Comparison of ENCODE assay signal across 9 mouse cellular contexts in genomic region chr5:151060476-151060875, GRCm38 (mm10).
A peak's percentile ranks its signal among the peaks of the same experiment; 100 is the strongest.
DNase-seq lines count a peak whose midpoint lies in the region; ATAC-seq lines count a peak whose summit lies in the region.
"Had no signal": no experiment of that assay in that cellular context is flagged by ENCODE, and none has a peak within 500 bp of the region (broad histone marks: within the 10 kb centered on the region; RNA-seq: fewer than 3 reads in every experiment).

No protein-coding gene starts in this region.

- ATAC-seq in heart, embryonic 13.5 days (ENCODE audit: extremely low read depth, insufficient number of reproducible peaks, low FRiP score, low TSS enrichment), result no peak
- ATAC-seq in neural tube, embryonic 11.5 days (ENCODE audit: insufficient read depth, low FRiP score, low TSS enrichment), result peak; percentile 26; the same call in 1 of the 2 replicates
- ATAC-seq in megakaryocyte-erythroid progenitor cell, adult 5-6 weeks (replicated peaks; ENCODE audit: low FRiP score, low TSS enrichment, poor library complexity, severe bottlenecking), result no peak

- H3K9me3 ChIP-seq in heart, embryonic 13.5 days, result peaks cover 7% of the 10 kb centered on the region
- no peaks in the 10 kb centered on the region for H3K9me3 ChIP-seq in neural tube, embryonic 11.5 days (ENCODE audit: control insufficient read depth, low read length)

- peaks cover 28% of the 10 kb centered on the region for H3K36me3 ChIP-seq in heart, embryonic 13.5 days
- H3K36me3 ChIP-seq in neural tube, embryonic 11.5 days (ENCODE audit: control insufficient read depth, insufficient read depth, low read length), result peaks cover 8% of the 10 kb centered on the region

- 75% methylated on average over 12 of the region's 12 CpGs for WGBS in heart, embryonic 13.5 days
- WGBS in neural tube, embryonic 11.5 days, result 65% methylated on average over 12 of the region's 12 CpGs

- H3K4me3 ChIP-seq in heart, embryonic 13.5 days, result no peak overlapping the region
- H3K4me3 ChIP-seq in neural tube, embryonic 11.5 days (ENCODE audit: low read depth, low read length), result no peak overlapping the region

- H3K27me3 ChIP-seq in heart, embryonic 13.5 days (replicated peaks), result no peaks in the 10 kb centered on the region
- H3K27me3 ChIP-seq in neural tube, embryonic 11.5 days (ENCODE audit: control insufficient read depth, insufficient read depth, low read length), result no peaks in the 10 kb centered on the region

- no peak for DNase-seq in heart, adult 9 months (ENCODE audit: low spot score in 2 of 2)
- no peak for DNase-seq in neural tube, embryonic 11.5 days (ENCODE audit: low spot score)
- DNase-seq in neural tube, embryonic 10.5 days (ENCODE audit: extremely low spot score, low spot score), result no peak
- peak; percentile 45 for DNase-seq in kidney, postnatal 14 days
- DNase-seq in testis, postnatal 10 days (ENCODE audit: low spot score), result no peak
- no peak for DNase-seq in urinary bladder, adult 2 months (ENCODE audit: low spot score)
- DNase-seq: right cerebral cortex, postnatal 14 days had no signal

- no peak overlapping the region for H3K4me2 ChIP-seq in heart, embryonic 13.5 days
- H3K4me2 ChIP-seq in neural tube, embryonic 11.5 days (ENCODE audit: low read depth), result no peak overlapping the region

- H3K27ac ChIP-seq in heart, embryonic 13.5 days (replicated peaks), result peak overlapping the region; percentile 50
- peak overlapping the region; percentile 20; the same call in 1 of the 2 replicates for H3K27ac ChIP-seq in neural tube, embryonic 11.5 days (ENCODE audit: low read depth, low read length)

- no peak overlapping the region for H3K9ac ChIP-seq in heart, embryonic 13.5 days
- H3K9ac ChIP-seq in neural tube, embryonic 11.5 days (ENCODE audit: low read length), result no peak overlapping the region

- peaks cover 41% of the 10 kb centered on the region for H3K4me1 ChIP-seq in heart, embryonic 13.5 days
- H3K4me1 ChIP-seq in neural tube, embryonic 11.5 days (ENCODE audit: control insufficient read depth, insufficient read depth, low read length), result peaks cover 5% of the 10 kb centered on the region; the same call in 1 of the 2 replicates
